Mouse (Mus musculus) liver, postnatal 0 days (tissue): Measurements from ENCODE around the gene Lin52.

Experiments
- CTCF ChIP-seq: sonication (generic); IDR thresholded peaks from 2 replicates; pipeline ENCODE4 v1.5.1; 2016; ENCODE audit warnings: antibody characterized with exemption, low read depth
- EP300 ChIP-seq: IDR thresholded peaks from 2 replicates; pipeline ENCODE4 v1.6.1; 2016; ENCODE audit warnings: antibody characterized with exemption, low read depth, mild to moderate bottlenecking

DNA sequence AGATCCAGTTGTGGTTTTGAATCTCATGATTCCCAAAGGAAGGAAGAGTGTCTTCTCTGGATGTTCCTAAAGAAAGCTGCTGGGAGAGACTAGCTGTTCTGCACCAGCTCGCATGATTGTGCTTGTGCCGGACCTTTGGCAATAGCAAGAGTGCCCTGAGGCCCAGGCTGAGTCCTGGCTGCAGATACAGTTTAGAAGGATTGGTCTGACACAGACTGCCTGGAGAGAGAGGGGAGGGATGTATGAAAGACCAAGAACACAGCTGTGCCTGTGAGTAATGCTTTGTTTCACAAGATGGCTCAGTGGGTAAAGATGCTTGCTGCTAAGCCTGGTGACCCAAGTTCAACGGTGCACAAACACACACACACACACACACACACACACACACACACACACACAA is 11.6 kb downstream of the Lin52 start:
- TF ChIP-seq CTCF (no peak), EP300 (no peak)
